Mouse (Mus musculus): ENCODE data around the gene Klf11.

- TF ChIP-seq CTCF (IDR thresholded peaks at IDR 0.05; ENCODE audit: insufficient read depth, low read depth, low read length) (peak; percentile 11; the same call in 1 of the 2 replicates), POLR2A (IDR thresholded peaks at IDR 0.05; ENCODE audit: insufficient read depth, low read depth, low read length) (0 out of 2 replicates have a peak, but pooled peaks have one; percentile 21)
Observed at GRCm38 (mm10) chr12:24680492-24681285, 29.6 kb downstream of the Klf11 start.

Data from olfactory bulb, adult 2 months (tissue).